ENCODE assay signal across 9 mouse cellular contexts in the genomic region with DNA sequence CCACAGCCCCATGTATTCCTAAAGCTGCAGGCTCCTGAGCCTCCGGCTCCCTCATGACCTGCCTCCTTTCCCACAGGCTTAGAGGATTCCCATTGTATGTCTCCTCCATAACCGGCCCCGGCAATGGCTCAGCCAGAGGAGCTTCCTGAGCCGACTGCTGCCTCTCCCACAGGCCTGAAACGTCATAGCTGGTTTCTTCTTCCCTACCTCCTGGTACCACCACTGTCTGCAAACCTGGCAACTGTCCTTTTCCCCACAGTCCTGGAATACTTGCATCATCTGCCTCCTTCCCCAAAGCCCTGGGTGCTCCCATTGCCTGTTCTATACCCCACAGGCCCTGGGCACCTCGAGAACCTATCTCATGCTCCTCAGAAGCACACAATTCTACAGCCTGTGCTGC. TPM values are rescaled to one million over a fixed set of nuclear protein-coding genes. Genes with fewer than 3 reads are reported as not detected.
DNase-seq lines count a peak whose midpoint lies in the region; ATAC-seq and TF ChIP-seq lines count a peak whose summit lies in the region.
"Had no signal": no experiment of that assay in that cellular context is flagged by ENCODE, and none has a peak within 500 bp of the region (broad histone marks: within the 10 kb centered on the region; RNA-seq: fewer than 3 reads in every experiment).

No protein-coding gene starts in this region.

- peaks cover 28% of the 10 kb centered on the region for H3K4me1 ChIP-seq in kidney, embryonic 15.5 days
- H3K4me1 ChIP-seq in kidney, embryonic 16.5 days (ENCODE audit: insufficient read depth, low read length): peaks cover 13% of the 10 kb centered on the region
- peaks cover 4% of the 10 kb centered on the region for H3K4me1 ChIP-seq in cortical plate, adult 2 months (ENCODE audit: control insufficient read depth, insufficient read depth, low read length)
- H3K4me1 ChIP-seq in hindbrain, embryonic 10.5 days (replicated peaks): peaks cover 35% of the 10 kb centered on the region
- peaks cover 42% of the 10 kb centered on the region for H3K4me1 ChIP-seq in midbrain, embryonic 12.5 days

- H3K4me2 ChIP-seq in kidney, embryonic 15.5 days: peak overlapping the region; percentile 90; the same call in 1 of the 2 replicates
- no peak overlapping the region for H3K4me2 ChIP-seq in kidney, embryonic 16.5 days (replicated peaks; ENCODE audit: low read depth, low read length)
- H3K4me2 ChIP-seq in midbrain, embryonic 12.5 days (replicated peaks): peak overlapping the region; percentile 92

- no peak for TF ChIP-seq POLR2A in cortical plate, adult 2 months (IDR thresholded peaks at IDR 0.05; ENCODE audit: extremely low read depth, insufficient read depth, low read length)

- no peak for TF ChIP-seq CTCF in cortical plate, adult 2 months (IDR thresholded peaks at IDR 0.05; ENCODE audit: extremely low read depth, insufficient read depth, low read length)

- WGBS in kidney, embryonic 15.5 days: 77% methylated on average over 6 of the region's 6 CpGs
- 84% methylated on average over 6 of the region's 6 CpGs for WGBS in kidney, embryonic 16.5 days
- WGBS in hindbrain, embryonic 10.5 days: 78% methylated on average over 6 of the region's 6 CpGs
- 78% methylated on average over 6 of the region's 6 CpGs for WGBS in midbrain, embryonic 12.5 days

- H3K36me3 ChIP-seq in kidney, embryonic 15.5 days: peaks cover 25% of the 10 kb centered on the region
- peaks cover 7% of the 10 kb centered on the region for H3K36me3 ChIP-seq in kidney, embryonic 16.5 days (ENCODE audit: insufficient read depth, low read length)
- H3K36me3 ChIP-seq in hindbrain, embryonic 10.5 days: peaks cover 43% of the 10 kb centered on the region
- peaks cover 23% of the 10 kb centered on the region for H3K36me3 ChIP-seq in midbrain, embryonic 12.5 days

- H3K9ac ChIP-seq in kidney, embryonic 15.5 days: 0 out of 2 replicates have a peak overlapping the region, but pooled peaks have one; percentile 76
- H3K9ac ChIP-seq in kidney, embryonic 16.5 days (replicated peaks; ENCODE audit: low read length): no peak overlapping the region
- peak overlapping the region; percentile 89 for H3K9ac ChIP-seq in midbrain, embryonic 12.5 days (replicated peaks)

- DNase-seq in hindbrain, embryonic 10.5 days (ENCODE audit: low spot score): no peak
- no peak for DNase-seq in adrenal gland, postnatal 10 days
- no peak for DNase-seq in left cerebral cortex, adult 9 months (ENCODE audit: low spot score in 2 of 2)

- H3K4me3 ChIP-seq in kidney, embryonic 15.5 days (replicated peaks): no peak overlapping the region
- H3K4me3 ChIP-seq in kidney, embryonic 16.5 days (ENCODE audit: low read length): no peak overlapping the region
- H3K4me3 ChIP-seq in cortical plate, adult 2 months (ENCODE audit: insufficient read depth, low read length): peak overlapping the region; percentile 90
- peak overlapping the region; percentile 95 for H3K4me3 ChIP-seq in hindbrain, embryonic 10.5 days
- H3K4me3 ChIP-seq in midbrain, embryonic 12.5 days: peak overlapping the region; percentile 91

- no peaks in the 10 kb centered on the region for H3K27me3 ChIP-seq in kidney, embryonic 15.5 days
- H3K27me3 ChIP-seq in kidney, embryonic 16.5 days (ENCODE audit: insufficient read depth, low read length): no peaks in the 10 kb centered on the region
- no peaks in the 10 kb centered on the region for H3K27me3 ChIP-seq in hindbrain, embryonic 10.5 days (ENCODE audit: insufficient read depth, poor library complexity, severe bottlenecking)
- no peaks in the 10 kb centered on the region for H3K27me3 ChIP-seq in midbrain, embryonic 12.5 days
- H3K27me3 ChIP-seq: liver, embryonic 15.5 days had no signal

- no peak for ATAC-seq in kidney, embryonic 15.5 days (replicated peaks; ENCODE audit: low FRiP score)
- no peak for ATAC-seq in kidney, embryonic 16.5 days (ENCODE audit: low FRiP score, low TSS enrichment)
- ATAC-seq in midbrain, embryonic 12.5 days (ENCODE audit: low FRiP score, low read depth): no peak
- ATAC-seq in megakaryocyte progenitor cell, adult 5-6 weeks (replicated peaks; ENCODE audit: poor library complexity): no peak

- no peaks in the 10 kb centered on the region for H3K9me3 ChIP-seq in kidney, embryonic 15.5 days (replicated peaks)
- no peaks in the 10 kb centered on the region for H3K9me3 ChIP-seq in kidney, embryonic 16.5 days (ENCODE audit: low read length)
- H3K9me3 ChIP-seq in hindbrain, embryonic 10.5 days: no peaks in the 10 kb centered on the region
- H3K9me3 ChIP-seq in midbrain, embryonic 12.5 days: no peaks in the 10 kb centered on the region
- H3K9me3 ChIP-seq: liver, embryonic 15.5 days had no signal

- H3K27ac ChIP-seq in kidney, embryonic 15.5 days: no peak overlapping the region
- no peak overlapping the region for H3K27ac ChIP-seq in kidney, embryonic 16.5 days (ENCODE audit: low read length)
- peak overlapping the region; percentile 6; the same call in 1 of the 2 replicates for H3K27ac ChIP-seq in cortical plate, adult 2 months (ENCODE audit: insufficient read depth, low read length)
- no peak overlapping the region for H3K27ac ChIP-seq in hindbrain, embryonic 10.5 days
- H3K27ac ChIP-seq in midbrain, embryonic 12.5 days (replicated peaks): no peak overlapping the region
- H3K27ac ChIP-seq: liver, embryonic 15.5 days had no signal

RNA-seq across cellular contexts. Expression of a gene that starts 1.4 kb away (rescaled TPM):
- 0.22 and 0.29 TPM in 2 replicates for polyA plus RNA-seq in kidney, embryonic 15.5 days (2015; fragmentation: Nextera tagmentation; extraction: Ambion mirVana)
- 0.09 and 0.21 TPM in 2 replicates for polyA plus RNA-seq in kidney, embryonic 16.5 days (2015; fragmentation: Nextera tagmentation; extraction: Ambion mirVana)
- polyA plus RNA-seq in cortical plate, adult 2 months (2012; rRNA removed): 7.0 and 8.0 TPM in 2 replicates
- 0.22 and 0.44 TPM in 2 replicates for polyA plus RNA-seq in hindbrain, embryonic 10.5 days (2016; fragmentation: Nextera tagmentation; extraction: Ambion mirVana)
- 0.85 and 0.97 TPM in 2 replicates for polyA plus RNA-seq in midbrain, embryonic 12.5 days (2016; fragmentation: Nextera tagmentation; extraction: Ambion mirVana)
- total RNA-seq in megakaryocyte progenitor cell, adult 5-6 weeks (2015): 0.10 TPM in 1 of 2 replicates, not detected in the other
- total RNA-seq in megakaryocyte progenitor cell, adult 5-6 weeks (2017): 0.37 and 1.3 TPM in 2 replicates
- total RNA-seq in adrenal gland, postnatal 10 days (2021): 1 to 10 TPM in 1 of 2 experiments, under 1 TPM in 1; 0.57 to 1.2 TPM
- polyA plus RNA-seq: liver, embryonic 15.5 days had no signal

RNA-seq across cellular contexts. Expression of a gene that starts 2.0 kb away (rescaled TPM):
- 13.5 and 16.4 TPM in 2 replicates for polyA plus RNA-seq in kidney, embryonic 15.5 days (2015; fragmentation: Nextera tagmentation; extraction: Ambion mirVana)
- polyA plus RNA-seq in kidney, embryonic 16.5 days (2015; fragmentation: Nextera tagmentation; extraction: Ambion mirVana): 11.7 and 13.1 TPM in 2 replicates
- polyA plus RNA-seq in cortical plate, adult 2 months (2012; rRNA removed): 34.1 and 36.2 TPM in 2 replicates
- polyA plus RNA-seq in hindbrain, embryonic 10.5 days (2016; fragmentation: Nextera tagmentation; extraction: Ambion mirVana): 15.5 and 18.9 TPM in 2 replicates
- polyA plus RNA-seq in midbrain, embryonic 12.5 days (2016; fragmentation: Nextera tagmentation; extraction: Ambion mirVana): 29.2 and 30.1 TPM in 2 replicates
- total RNA-seq in megakaryocyte progenitor cell, adult 5-6 weeks (2015): 7.8 and 11.6 TPM in 2 replicates
- 6.2 and 19.5 TPM in 2 replicates for total RNA-seq in megakaryocyte progenitor cell, adult 5-6 weeks (2017)
- total RNA-seq in adrenal gland, postnatal 10 days (2021): 10 to 100 TPM in 1 of 2 experiments, 1 to 10 TPM in 1; 6.1 to 10.9 TPM

RNA-seq across cellular contexts. Expression of a gene that starts 2.1 kb away (rescaled TPM):
- polyA plus RNA-seq in kidney, embryonic 15.5 days (2015; fragmentation: Nextera tagmentation; extraction: Ambion mirVana): 200 and 216 TPM in 2 replicates
- 207 and 210 TPM in 2 replicates for polyA plus RNA-seq in kidney, embryonic 16.5 days (2015; fragmentation: Nextera tagmentation; extraction: Ambion mirVana)
- 71.3 and 71.6 TPM in 2 replicates for polyA plus RNA-seq in cortical plate, adult 2 months (2012; rRNA removed)
- polyA plus RNA-seq in hindbrain, embryonic 10.5 days (2016; fragmentation: Nextera tagmentation; extraction: Ambion mirVana): 177 and 182 TPM in 2 replicates
- 154 and 162 TPM in 2 replicates for polyA plus RNA-seq in midbrain, embryonic 12.5 days (2016; fragmentation: Nextera tagmentation; extraction: Ambion mirVana)
- total RNA-seq in megakaryocyte progenitor cell, adult 5-6 weeks (2015): 123 and 130 TPM in 2 replicates
- total RNA-seq in megakaryocyte progenitor cell, adult 5-6 weeks (2017): 37.1 and 46.5 TPM in 2 replicates
- 10 to 100 TPM; 61.5 to 64.0 TPM for total RNA-seq in adrenal gland, postnatal 10 days (2021)

RNA-seq across cellular contexts. Expression of a gene that starts 10.1 kb away (rescaled TPM):
- 46.1 TPM in 2 replicates for polyA plus RNA-seq in kidney, embryonic 15.5 days (2015; fragmentation: Nextera tagmentation; extraction: Ambion mirVana)
- polyA plus RNA-seq in kidney, embryonic 16.5 days (2015; fragmentation: Nextera tagmentation; extraction: Ambion mirVana): 45.5 and 46.1 TPM in 2 replicates
- 24.2 and 25.8 TPM in 2 replicates for polyA plus RNA-seq in cortical plate, adult 2 months (2012; rRNA removed)
- 54.9 and 57.2 TPM in 2 replicates for polyA plus RNA-seq in hindbrain, embryonic 10.5 days (2016; fragmentation: Nextera tagmentation; extraction: Ambion mirVana)
- 53.7 and 58.6 TPM in 2 replicates for polyA plus RNA-seq in midbrain, embryonic 12.5 days (2016; fragmentation: Nextera tagmentation; extraction: Ambion mirVana)
- total RNA-seq in megakaryocyte progenitor cell, adult 5-6 weeks (2015): 15.2 and 16.9 TPM in 2 replicates
- total RNA-seq in megakaryocyte progenitor cell, adult 5-6 weeks (2017): 12.9 and 16.7 TPM in 2 replicates
- total RNA-seq in adrenal gland, postnatal 10 days (2021): 10 to 100 TPM; 12.3 to 14.4 TPM

Comparison
In these comparisons a context has a peak if more than half of its experiments do, and no peak if none do; other contexts are left out.
1. H3K4me3 ChIP-seq: peak in cortical plate, adult 2 months (single experiment), hindbrain, embryonic 10.5 days (single experiment) and midbrain, embryonic 12.5 days (single experiment); none in kidney, embryonic 15.5 days (single experiment) and kidney, embryonic 16.5 days (single experiment).